Mouse (Mus musculus): Measurements from ENCODE around the gene Atl2. TPM values are rescaled to one million over a fixed set of nuclear protein-coding genes. Genes with fewer than 3 reads are reported as not detected.

The Atl2 gene
- total RNA-seq (2015; ENCODE audit: low replicate concordance) = 16.7 and 30.1 TPM in 2 replicates
- total RNA-seq (2017; ENCODE audit: low replicate concordance) = 21.6 and 38.2 TPM in 2 replicates

- peak; percentile 93 for ATAC-seq (replicated peaks; ENCODE audit: low FRiP score, poor library complexity, severe bottlenecking)
Observed at GRCm38 (mm10) chr17:79895911-79896423, at the start of gene Atl2. Gene Atl2 (minus strand): TSS chr17:79896123.

GRCm38 (mm10) chr17:79944851-79945250 lies 48.9 kb upstream of the Atl2 start:
- no peak for ATAC-seq (replicated peaks; ENCODE audit: low FRiP score, poor library complexity, severe bottlenecking)

- ATAC-seq (replicated peaks; ENCODE audit: low FRiP score, poor library complexity, severe bottlenecking) = no peak
Observed at GRCm38 (mm10) chr17:79942418-79942817, 46.5 kb upstream of the Atl2 start.

GRCm38 (mm10) chr17:79939133-79939532 lies 43.2 kb upstream of the Atl2 start:
- ATAC-seq (replicated peaks; ENCODE audit: low FRiP score, poor library complexity, severe bottlenecking) = no peak

GRCm38 (mm10) chr17:79937921-79938601 lies 42.1 kb upstream of the Atl2 start:
- ATAC-seq (replicated peaks; ENCODE audit: low FRiP score, poor library complexity, severe bottlenecking) = no peak

DNA sequence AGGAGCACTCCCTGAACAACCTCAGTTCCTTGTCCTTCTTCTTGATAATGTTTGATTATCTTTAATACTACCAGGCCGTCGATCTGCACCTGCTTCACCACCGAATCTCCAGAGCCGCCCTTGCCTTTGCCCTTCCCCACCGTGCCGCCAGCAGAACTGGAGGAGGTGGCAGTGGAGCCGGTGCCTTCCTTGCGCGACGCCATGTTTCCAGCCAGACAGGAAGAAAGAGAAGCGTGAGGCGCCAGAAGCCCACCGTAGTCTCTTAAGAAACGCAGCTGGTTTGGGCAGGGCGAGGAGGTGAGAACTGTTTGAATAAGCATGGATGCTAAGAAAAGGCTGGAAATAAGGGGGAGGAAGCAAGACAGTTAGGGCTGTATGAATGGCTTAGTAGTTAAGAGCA lies 38.4 kb upstream of the Atl2 start:
- 0 out of 2 replicates have a peak, but pooled peaks have one; percentile 62 for ATAC-seq (replicated peaks; ENCODE audit: low FRiP score, poor library complexity, severe bottlenecking)

DNA sequence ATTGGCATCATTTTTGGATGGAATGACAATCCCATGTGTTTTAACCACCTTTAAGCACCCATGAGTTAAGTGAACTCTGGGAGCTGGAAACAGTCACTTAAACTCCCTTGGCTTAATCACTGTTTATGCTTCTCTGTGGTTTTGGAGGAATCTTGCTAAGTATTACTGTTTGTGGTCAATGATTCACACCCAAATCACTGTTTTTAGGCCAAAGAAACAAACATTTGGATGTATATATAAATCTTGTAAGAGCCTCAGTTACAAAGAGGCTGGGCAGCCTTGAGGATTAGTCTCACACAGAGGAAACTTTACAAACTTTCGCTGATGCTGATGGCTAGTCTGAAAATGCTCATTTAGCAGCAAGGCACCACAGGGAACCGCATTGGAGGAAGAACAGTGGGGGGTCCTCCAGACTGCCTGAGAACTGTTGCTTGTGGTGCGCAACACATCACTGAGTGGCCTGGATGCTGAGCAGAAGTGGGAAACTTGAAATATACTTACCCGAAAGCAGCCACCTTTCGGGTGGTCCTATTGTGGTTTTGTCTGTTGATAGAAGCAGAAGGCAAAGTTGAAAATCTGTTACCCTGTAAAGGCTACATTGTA lies 36.9 kb upstream of the Atl2 start:
- no peak for ATAC-seq (replicated peaks; ENCODE audit: low FRiP score, poor library complexity, severe bottlenecking)

- no peak for ATAC-seq (replicated peaks; ENCODE audit: low FRiP score, poor library complexity, severe bottlenecking)
Observed at GRCm38 (mm10) chr17:79927110-79927509, 31.2 kb upstream of the Atl2 start.

- ATAC-seq (replicated peaks; ENCODE audit: low FRiP score, poor library complexity, severe bottlenecking) = no peak
Observed at GRCm38 (mm10) chr17:79926486-79926885, 30.6 kb upstream of the Atl2 start.

GRCm38 (mm10) chr17:79925865-79926421 lies 30.0 kb upstream of the Atl2 start:
- no peak for ATAC-seq (replicated peaks; ENCODE audit: low FRiP score, poor library complexity, severe bottlenecking)

DNA sequence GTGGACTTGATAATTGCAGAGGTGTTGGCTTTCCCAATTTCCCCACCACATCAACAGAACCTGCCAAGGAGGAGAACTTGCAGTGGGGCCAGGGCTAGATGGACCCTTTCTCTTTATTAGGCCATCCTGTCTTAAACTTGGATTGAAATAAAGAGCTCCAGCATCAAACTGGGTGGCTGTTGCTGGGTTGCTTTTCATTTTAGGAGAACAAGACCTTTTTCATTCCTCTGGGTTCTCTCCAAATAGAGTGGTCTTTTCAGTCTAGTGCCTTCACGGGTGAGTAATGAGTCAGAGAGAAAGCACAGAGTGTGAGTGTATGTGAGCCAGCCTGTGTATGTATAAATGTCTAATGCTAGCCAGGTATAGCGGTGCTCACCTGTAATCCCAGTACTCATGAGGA lies 24.4 kb upstream of the Atl2 start:
- no peak for ATAC-seq (replicated peaks; ENCODE audit: low FRiP score, poor library complexity, severe bottlenecking)

DNA sequence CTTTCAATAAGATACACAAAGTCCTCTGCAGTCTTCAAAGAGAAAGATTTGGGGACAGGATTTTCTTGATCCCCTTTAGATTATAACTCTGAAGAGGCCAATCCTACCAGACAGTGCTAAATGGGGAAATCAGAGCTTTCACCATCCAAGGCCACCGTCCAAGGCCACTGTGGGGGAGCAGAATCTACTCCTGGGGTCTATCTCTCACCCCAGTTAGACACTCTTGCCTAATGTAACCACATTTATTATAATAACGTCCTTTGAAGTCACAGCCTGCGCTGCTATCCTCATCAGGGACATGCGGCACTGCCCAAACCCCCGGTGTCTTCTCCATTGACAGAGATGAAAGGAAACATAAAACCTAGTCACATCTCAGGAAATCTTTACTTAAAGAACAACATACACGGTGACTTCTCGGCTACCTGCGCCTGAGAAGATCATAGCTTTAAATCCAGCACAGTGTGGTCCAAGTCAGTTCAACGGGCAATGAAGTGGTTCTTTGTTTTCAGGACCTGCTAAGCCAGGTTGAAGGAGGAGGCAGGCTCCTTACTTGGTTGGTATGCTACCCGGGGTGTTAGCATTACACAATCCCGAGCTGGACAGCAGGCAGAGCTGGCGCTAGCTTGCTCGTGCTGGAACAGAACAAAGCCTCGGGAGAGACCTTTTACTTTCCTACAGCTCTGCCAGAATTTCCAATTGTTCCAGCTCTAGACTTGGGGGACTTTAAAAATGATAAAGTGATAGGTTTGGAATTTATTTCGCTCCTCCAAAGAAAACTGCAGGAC lies 23.8 kb upstream of the Atl2 start:
- no peak for ATAC-seq (replicated peaks; ENCODE audit: low FRiP score, poor library complexity, severe bottlenecking)

GRCm38 (mm10) chr17:79918484-79919004 lies 22.6 kb upstream of the Atl2 start:
- peak; percentile 43; the same call in 1 of the 2 replicates for ATAC-seq (replicated peaks; ENCODE audit: low FRiP score, poor library complexity, severe bottlenecking)

- ATAC-seq (replicated peaks; ENCODE audit: low FRiP score, poor library complexity, severe bottlenecking) = no peak
Observed at GRCm38 (mm10) chr17:79916996-79917395, 21.1 kb upstream of the Atl2 start.

DNA sequence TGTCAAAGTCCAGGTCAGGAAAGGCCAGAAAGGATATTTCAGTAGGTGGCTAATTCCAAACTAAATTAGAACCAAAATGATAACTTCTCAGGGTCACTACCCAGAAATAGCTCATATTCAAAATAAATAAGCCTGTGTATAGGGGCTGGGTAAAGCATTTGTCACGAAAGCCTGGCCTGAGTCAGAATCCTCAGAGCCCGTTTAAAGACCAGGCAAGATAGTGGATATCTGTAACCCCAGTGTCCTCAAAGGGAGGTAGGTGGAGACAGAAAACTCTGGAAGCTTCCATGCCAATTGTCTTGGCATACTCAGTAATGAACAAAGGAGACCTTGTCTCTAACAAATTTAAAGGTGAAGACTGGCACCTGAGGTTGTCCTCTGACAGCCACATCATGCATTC lies 16.3 kb upstream of the Atl2 start:
- ATAC-seq (replicated peaks; ENCODE audit: low FRiP score, poor library complexity, severe bottlenecking) = no peak

DNA sequence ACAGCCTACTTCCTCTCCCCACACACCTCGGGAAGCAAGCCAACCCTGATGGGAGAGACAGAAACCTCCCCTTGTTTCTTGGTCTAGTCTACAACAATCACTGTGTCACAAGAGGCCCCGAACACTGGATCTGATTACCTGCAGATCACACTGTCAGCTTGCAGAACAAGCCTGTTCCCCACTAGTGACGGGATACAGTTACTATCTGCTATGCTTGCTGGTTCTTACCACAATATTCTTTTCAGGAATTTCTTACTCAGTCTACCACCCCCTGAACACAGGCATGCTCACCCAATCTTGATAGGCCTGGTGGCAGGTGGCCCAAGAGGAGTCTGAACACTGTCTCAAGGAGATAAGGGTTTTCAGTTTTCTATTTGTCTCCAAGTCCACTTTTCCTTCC lies 15.8 kb upstream of the Atl2 start:
- ATAC-seq (replicated peaks; ENCODE audit: low FRiP score, poor library complexity, severe bottlenecking) = no peak

GRCm38 (mm10) chr17:79909571-79909970 lies 13.6 kb upstream of the Atl2 start:
- ATAC-seq (replicated peaks; ENCODE audit: low FRiP score, poor library complexity, severe bottlenecking) = no peak

DNA sequence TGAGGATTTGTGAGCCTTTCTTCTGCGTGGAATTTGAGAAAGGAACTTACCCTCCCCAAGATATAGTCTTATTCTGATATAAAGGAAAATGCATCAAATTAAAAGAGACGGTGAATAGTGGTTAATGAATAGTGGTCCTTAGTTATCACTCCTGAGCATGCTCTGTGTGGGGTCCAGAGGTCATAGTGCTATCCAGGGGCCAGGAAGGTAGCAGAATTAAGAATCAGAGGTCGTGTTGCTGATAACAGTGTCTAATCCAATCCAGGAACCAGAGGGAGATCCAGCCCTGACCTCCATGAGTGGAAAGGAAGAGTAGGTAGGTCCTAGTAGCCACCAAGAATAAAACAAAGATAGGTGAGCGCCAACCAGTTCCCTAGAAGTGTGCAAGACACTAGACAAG lies 11.8 kb upstream of the Atl2 start:
- ATAC-seq (replicated peaks; ENCODE audit: low FRiP score, poor library complexity, severe bottlenecking) = no peak

- no peak for ATAC-seq (replicated peaks; ENCODE audit: low FRiP score, poor library complexity, severe bottlenecking)
Observed at GRCm38 (mm10) chr17:79906791-79907494, 11.0 kb upstream of the Atl2 start.

Data from erythroblast, adult 5-6 weeks (primary cell).